Mouse (Mus musculus): ENCODE results near the gene Tmprss7.

DNA sequence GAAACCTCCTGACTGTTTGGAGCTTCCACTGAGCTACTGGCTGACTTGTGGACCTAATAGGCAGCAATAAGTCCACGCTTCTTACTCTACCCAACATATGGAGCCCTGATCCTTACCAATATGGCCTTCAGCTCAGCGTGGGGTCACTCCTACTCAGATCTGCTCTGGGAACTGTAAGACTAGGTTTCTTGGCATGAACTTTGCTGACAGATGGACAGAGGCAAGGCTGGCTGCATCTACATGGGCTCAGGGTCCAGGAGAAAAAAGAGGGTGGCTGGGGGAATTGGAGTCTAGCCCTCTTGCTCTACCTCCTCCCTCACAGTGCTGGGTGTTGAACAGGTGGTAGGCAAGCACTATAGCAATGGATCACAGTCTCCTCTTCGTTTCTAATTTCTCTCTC is 6.6 kb downstream of the Tmprss7 start:
- TF ChIP-seq CTCF (IDR thresholded peaks at IDR 0.05; ENCODE audit: low read depth) (no peak), EP300 (optimal IDR thresholded peaks at IDR 0.05) (no peak)
